Mouse (Mus musculus) bone marrow, adult 2 months (tissue): ENCODE data around the gene 4930404N11Rik. TPM values are rescaled to one million over a fixed set of nuclear protein-coding genes. Genes with fewer than 3 reads are reported as not detected.

ENCODE experiments used
- H3K27ac ChIP-seq: fragments of 200-500 bp; 2 replicates; pipeline ENCODE4 v1.5.1; 2012; ENCODE audit warnings: low read depth, mild to moderate bottlenecking, control low read depth, inconsistent platforms, low read length; ENCODE audit not compliant: control insufficient read depth, poor library complexity, insufficient read depth
- H3K4me1 ChIP-seq: fragments of 200-500 bp; 2 replicates; pipeline ENCODE4 v1.6.1; 2011; ENCODE audit warnings: low read length; ENCODE audit not compliant: control insufficient read depth, insufficient read depth
- H3K4me3 ChIP-seq: fragments of 200-500 bp; replicated peaks from 2 replicates; pipeline ENCODE3; 2011; ENCODE audit warnings: mild to moderate bottlenecking, low read depth, low read length, control low read depth; ENCODE audit not compliant: control insufficient read depth
- CTCF ChIP-seq: fragments of 200-500 bp; IDR thresholded peaks from 2 replicates; pipeline ENCODE4 v1.5.1; 2011; ENCODE audit warnings: low read length, control low read depth; ENCODE audit not compliant: control insufficient read depth, insufficient read depth
- POLR2A ChIP-seq: fragments of 200-500 bp; IDR thresholded peaks from 2 replicates; pipeline ENCODE4 v1.6.1; 2011; ENCODE audit warnings: low read depth, mild to moderate bottlenecking, control low read depth, low read length, borderline replicate concordance; ENCODE audit not compliant: control insufficient read depth
- WGBS: fragments of 180-500 bp; shearing (Covaris S2); methylation state at CpG from one replicate; pipeline ENCODE4 v1.1.7; 2018; 5-methylcytosine and 5-hydroxymethylcytosine counted together
- polyA plus RNA-seq: library from polyadenylated mRNA; stranded (reverse); fragments of >200 nt; gene quantifications from 2 replicates; pipeline ENCODE4 v1.2.4, GENCODE M21; 2011; ENCODE audit warnings: low replicate concordance; ENCODE audit not compliant: missing spikeins, insufficient read depth, insufficient read length

The 4930404N11Rik gene
- polyA plus RNA-seq, 1 experiment, result 12.3 TPM

DNA sequence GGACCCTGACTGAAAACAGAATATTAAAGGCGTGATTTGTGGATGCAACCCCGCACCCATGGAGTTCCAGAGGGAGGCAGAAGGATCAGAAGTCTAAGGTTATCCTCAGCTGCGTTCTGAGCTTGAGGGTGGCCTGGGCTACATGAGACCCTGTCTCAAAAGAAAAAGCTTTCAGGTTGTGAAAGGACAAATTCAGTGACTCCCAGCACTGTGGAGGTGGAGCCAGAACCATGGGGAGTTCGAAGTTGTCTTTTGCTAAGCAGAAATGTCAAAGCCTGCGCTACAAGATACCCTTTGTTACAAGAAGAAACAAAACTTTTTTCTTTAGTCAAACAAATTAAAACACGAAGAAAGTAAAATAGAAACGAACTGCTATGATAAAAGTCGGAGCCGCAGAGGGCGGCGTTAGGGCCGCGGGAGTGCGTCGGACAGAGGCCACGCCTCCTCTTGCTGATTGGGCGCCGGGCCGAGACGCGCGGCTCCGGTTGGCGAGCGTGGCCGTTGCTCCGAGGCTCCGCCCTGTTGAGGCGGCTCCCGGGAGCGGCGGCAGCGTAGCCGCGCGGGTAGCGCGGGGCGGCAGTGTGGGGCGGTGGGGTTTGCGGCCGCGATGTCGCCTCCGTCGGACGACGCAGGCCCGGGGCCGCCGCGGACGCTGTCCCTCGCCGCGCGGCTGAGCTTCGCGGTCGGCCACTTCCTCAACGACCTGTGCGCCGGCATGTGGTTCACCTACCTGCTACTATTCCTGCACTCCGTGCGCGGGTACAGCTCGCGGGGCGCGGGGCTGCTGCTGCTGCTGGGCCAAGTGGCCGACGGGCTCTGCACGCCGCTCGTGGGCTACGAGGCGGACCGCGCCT is 8.4 kb downstream of the 4930404N11Rik start, which contains the start of gene Mfsd12:
Mfsd12 (plus strand) TSS at position 501 of the 854 bp plus-strand sequence.
- Histone ChIP-seq H3K4me3 (peak within 1 kb of the TSS; percentile 86), H3K4me1 (peaks cover 8% of the 10 kb centered on the region), H3K27ac (peak within 1 kb of the TSS; percentile 86)
- TF ChIP-seq POLR2A (peak; percentile 91; the same call in 1 of the 2 replicates), CTCF (0 out of 2 replicates have a peak, but pooled peaks have one; percentile 9)
- 1% methylated on average over 79 of the region's 79 CpGs for WGBS

DNA sequence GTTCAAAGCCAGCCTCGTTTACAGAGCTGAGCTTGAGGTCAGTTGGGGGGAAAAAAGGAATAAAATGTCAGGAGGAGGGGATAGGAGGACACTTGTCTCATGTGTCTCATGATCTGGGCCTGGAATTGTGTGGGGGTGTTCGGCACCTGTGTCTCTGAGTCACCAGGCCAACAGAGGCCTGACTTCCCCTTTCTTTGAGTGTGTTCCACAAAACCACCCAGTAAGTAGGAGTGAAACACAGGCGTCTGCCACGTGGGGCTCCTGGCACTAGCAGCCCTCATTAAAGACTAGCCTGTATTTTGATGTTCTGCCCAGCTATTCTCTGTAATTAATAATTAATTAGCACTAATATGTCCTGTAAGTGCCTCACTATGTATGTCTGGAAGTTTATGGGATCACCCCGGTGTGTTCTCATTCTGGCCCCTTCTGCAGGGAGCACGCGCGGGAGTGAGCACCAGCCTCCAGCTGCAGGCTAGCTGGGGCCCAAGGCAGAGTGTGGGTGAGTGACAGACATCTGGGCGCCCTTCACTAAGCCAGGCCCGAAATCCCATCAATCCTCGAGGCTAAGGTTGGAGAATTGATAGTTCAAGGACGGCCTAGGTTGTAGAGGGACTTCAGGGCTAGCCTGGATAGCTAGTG is 9.1 kb downstream of the 4930404N11Rik start:
- WGBS, result 6% methylated on average over 12 of the region's 12 CpGs
- TF ChIP-seq CTCF (no peak), POLR2A (peak; percentile 12; the same call in 1 of the 2 replicates)
- Histone ChIP-seq H3K4me3 (peak overlapping the region; percentile 62), H3K4me1 (peaks cover 5% of the 10 kb centered on the region; the same call in 1 of the 2 replicates), H3K27ac (peak overlapping the region; percentile 86)

GRCm38 (mm10) chr10:81355533-81355932 is 10.1 kb downstream of the 4930404N11Rik start:
- Histone ChIP-seq H3K4me1 (peaks cover 5% of the 10 kb centered on the region; the same call in 1 of the 2 replicates), H3K27ac (no peak overlapping the region), H3K4me3 (no peak overlapping the region)
- TF ChIP-seq POLR2A (no peak), CTCF (no peak)
- WGBS, result 47% methylated on average over 4 of the region's 4 CpGs

DNA sequence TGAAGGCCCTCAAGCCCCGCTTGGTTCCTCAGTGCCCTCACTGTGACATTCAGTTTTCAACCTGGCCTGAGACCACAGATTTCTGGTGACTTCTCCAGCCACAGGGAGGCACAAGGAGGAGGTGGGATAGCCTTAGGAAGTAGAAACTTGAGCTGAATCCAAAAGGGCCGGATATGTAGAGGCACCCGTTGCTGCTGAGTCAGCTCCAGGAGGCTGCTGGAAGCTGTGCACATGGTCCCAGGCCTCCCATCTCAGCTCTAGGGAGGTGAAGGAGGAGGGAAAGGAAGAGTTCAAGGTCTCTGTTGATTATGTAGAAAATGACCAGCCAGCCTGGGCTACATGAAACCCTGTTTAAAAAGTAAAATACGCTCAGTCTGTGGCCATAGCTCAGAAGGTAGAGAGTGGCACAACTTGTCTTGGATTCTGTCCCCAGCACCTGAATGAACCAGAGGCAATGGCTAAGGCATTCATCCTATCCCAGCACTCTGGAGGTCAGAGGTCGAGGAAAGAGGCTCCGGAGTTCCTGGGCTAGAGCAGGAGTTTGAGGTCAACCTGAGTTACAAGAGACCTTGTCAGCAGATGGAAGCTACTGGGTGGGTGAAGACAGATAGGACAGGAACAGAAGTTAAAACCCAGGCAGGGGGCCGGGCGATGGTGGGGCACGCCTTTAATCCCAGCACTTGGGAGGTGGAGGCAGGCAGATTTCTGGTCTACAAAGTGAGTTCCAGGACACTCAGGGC is 10.7 kb downstream of the 4930404N11Rik start:
- H3K27ac ChIP-seq, result no peak overlapping the region
- WGBS, result 65% methylated on average over 9 of the region's 9 CpGs

DNA sequence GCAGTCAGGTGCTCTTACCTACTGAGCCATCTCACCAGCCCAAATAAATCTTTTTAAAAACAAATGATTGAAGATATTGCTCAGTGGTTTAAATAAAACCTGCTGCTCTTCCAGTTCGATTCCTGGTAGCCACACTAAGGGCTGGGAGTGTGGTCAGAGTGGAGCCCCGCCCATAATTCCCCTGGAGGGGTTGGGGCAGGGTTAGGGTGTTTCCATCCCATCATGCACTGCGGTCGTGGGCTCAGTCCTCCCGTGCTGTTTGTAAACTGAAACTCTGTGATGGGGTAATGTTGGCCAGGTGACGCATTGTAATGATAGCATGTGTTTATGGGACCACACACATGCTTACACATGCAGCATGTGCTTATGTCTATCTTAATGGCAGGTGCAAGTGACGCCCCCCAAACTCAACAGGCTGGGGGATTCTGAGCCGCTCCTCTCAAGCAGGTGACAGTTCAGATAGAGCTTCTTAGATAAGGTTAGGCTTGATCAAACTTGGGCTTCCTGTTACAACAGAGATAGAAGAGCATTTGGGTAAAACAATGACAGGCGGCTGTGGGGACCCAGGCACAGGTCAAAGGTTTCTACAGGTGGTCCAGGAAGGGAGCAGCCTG is 13.8 kb downstream of the 4930404N11Rik start:
- WGBS, result 21% methylated on average over 9 of the region's 9 CpGs
- TF ChIP-seq POLR2A (no peak), CTCF (no peak)
- peak overlapping the region; percentile 54 for H3K27ac ChIP-seq
- peaks cover 6% of the 10 kb centered on the region; the same call in 1 of the 2 replicates for H3K4me1 ChIP-seq
- H3K4me3 ChIP-seq, result peak overlapping the region; percentile 18

More for the DNA sequence above, 10.7 kb downstream of the 4930404N11Rik start:
- H3K4me1 ChIP-seq, result peaks cover 5% of the 10 kb centered on the region; the same call in 1 of the 2 replicates
- H3K4me3 ChIP-seq, result no peak overlapping the region
- TF ChIP-seq POLR2A (no peak), CTCF (no peak)

- TF ChIP-seq CTCF (peak; percentile 82), POLR2A (no peak)
- Histone ChIP-seq H3K4me1 (peaks cover 4% of the 10 kb centered on the region; the same call in 1 of the 2 replicates), H3K4me3 (peak within 1 kb of the TSS; percentile 84), H3K27ac (peak within 1 kb of the TSS; percentile 79)
- under 1% methylated on average over 54 of the region's 54 CpGs for WGBS
Observed at GRCm38 (mm10) chr10:81350351-81351063, 15.1 kb downstream of the 4930404N11Rik start, which contains the start of gene Hmg20b. Gene Hmg20b (minus strand): TSS chr10:81350480.

GRCm38 (mm10) chr10:81349961-81350350 is 15.7 kb downstream of the 4930404N11Rik start:
- Histone ChIP-seq H3K4me3 (peak overlapping the region; percentile 84), H3K4me1 (peaks cover 4% of the 10 kb centered on the region), H3K27ac (peak overlapping the region; percentile 66)
- TF ChIP-seq CTCF, result no peak
- no peak for TF ChIP-seq POLR2A
- WGBS, result under 1% methylated on average over 29 of the region's 29 CpGs
